Mouse (Mus musculus): ENCODE results near the gene Cttnbp2nl. TPM values are rescaled to one million over a fixed set of nuclear protein-coding genes. Genes with fewer than 3 reads are reported as not detected.
A peak's percentile ranks its signal among the peaks of the same experiment; 100 is the strongest.

Cttnbp2nl gene
- 24.1 and 26.8 TPM in 2 replicates for polyA plus RNA-seq (2015; fragmentation: Nextera tagmentation; extraction: Ambion mirVana)

GRCm38 (mm10) chr3:105052937-105053697 lies at the start of gene Cttnbp2nl:
Gene Cttnbp2nl, minus strand, starts transcription at chr3:105053146.
- Histone ChIP-seq H3K9me3 (no peaks in the 10 kb centered on the region), H3K4me3 (peak within 1 kb of the TSS; percentile 79), H3K9ac (peak within 1 kb of the TSS; percentile 94), H3K4me2 (peak within 1 kb of the TSS; percentile 87), H3K36me3 (no peaks in the 10 kb centered on the region), H3K27ac (replicated peaks) (peak within 1 kb of the TSS; percentile 95), H3K4me1 (peaks cover 63% of the 10 kb centered on the region), H3K27me3 (replicated peaks) (no peaks in the 10 kb centered on the region)
- WGBS = 1% methylated on average over 31 of the region's 31 CpGs
- ATAC-seq (ENCODE audit: extremely low read depth, insufficient number of reproducible peaks, low FRiP score, low TSS enrichment) = peak; percentile 86

- ATAC-seq (ENCODE audit: extremely low read depth, insufficient number of reproducible peaks, low FRiP score, low TSS enrichment) = no peak
- H3K9ac ChIP-seq = peak overlapping the region; percentile 58; the same call in 1 of the 2 replicates
- H3K9me3 ChIP-seq = no peaks in the 10 kb centered on the region
- H3K27ac ChIP-seq (replicated peaks) = peak overlapping the region; percentile 77
- no peaks in the 10 kb centered on the region for H3K27me3 ChIP-seq (replicated peaks)
- H3K4me3 ChIP-seq = no peak overlapping the region
- H3K4me1 ChIP-seq = peaks cover 22% of the 10 kb centered on the region
- H3K4me2 ChIP-seq = no peak overlapping the region
- 59% methylated on average over 4 of the region's 4 CpGs for WGBS
- no peaks in the 10 kb centered on the region for H3K36me3 ChIP-seq
Observed at GRCm38 (mm10) chr3:105100270-105100589, 47.3 kb upstream of the Cttnbp2nl start.

- Histone ChIP-seq H3K27ac (replicated peaks) (peak overlapping the region; percentile 77), H3K36me3 (no peaks in the 10 kb centered on the region), H3K9ac (peak overlapping the region; percentile 58), H3K4me1 (peaks cover 21% of the 10 kb centered on the region), H3K4me2 (peak overlapping the region; percentile 9; the same call in 1 of the 2 replicates), H3K9me3 (no peaks in the 10 kb centered on the region), H3K4me3 (no peak overlapping the region), H3K27me3 (replicated peaks) (no peaks in the 10 kb centered on the region)
- no peak for ATAC-seq (ENCODE audit: extremely low read depth, insufficient number of reproducible peaks, low FRiP score, low TSS enrichment)
- 20% methylated on average over 15 of the region's 15 CpGs for WGBS
Observed at GRCm38 (mm10) chr3:105099526-105100269, 46.8 kb upstream of the Cttnbp2nl start.

- ATAC-seq (ENCODE audit: extremely low read depth, insufficient number of reproducible peaks, low FRiP score, low TSS enrichment) = no peak; the same call in 1 of the 2 replicates
- WGBS = 73% methylated on average over 4 of the region's 4 CpGs
- H3K27ac ChIP-seq (replicated peaks) = no peak overlapping the region
Observed at GRCm38 (mm10) chr3:105097581-105097980, 44.6 kb upstream of the Cttnbp2nl start.

GRCm38 (mm10) chr3:105095026-105095425 lies 42.1 kb upstream of the Cttnbp2nl start:
- H3K4me3 ChIP-seq = no peak overlapping the region
- H3K4me1 ChIP-seq = peaks cover 14% of the 10 kb centered on the region
- ATAC-seq (ENCODE audit: extremely low read depth, insufficient number of reproducible peaks, low FRiP score, low TSS enrichment) = no peak
- H3K9ac ChIP-seq = no peak overlapping the region
- no peak overlapping the region for H3K4me2 ChIP-seq
- WGBS = 71% methylated on average over 5 of the region's 5 CpGs
- H3K9me3 ChIP-seq = no peaks in the 10 kb centered on the region
- no peak overlapping the region for H3K27ac ChIP-seq (replicated peaks)
- no peaks in the 10 kb centered on the region for H3K27me3 ChIP-seq (replicated peaks)
- no peaks in the 10 kb centered on the region for H3K36me3 ChIP-seq

More at GRCm38 (mm10) chr3:105097581-105097980, 44.6 kb upstream of the Cttnbp2nl start:
- H3K9me3 ChIP-seq = no peaks in the 10 kb centered on the region
- no peaks in the 10 kb centered on the region for H3K36me3 ChIP-seq
- no peak overlapping the region for H3K4me2 ChIP-seq
- no peak overlapping the region for H3K9ac ChIP-seq
- no peaks in the 10 kb centered on the region for H3K27me3 ChIP-seq (replicated peaks)
- H3K4me1 ChIP-seq = peaks cover 18% of the 10 kb centered on the region
- H3K4me3 ChIP-seq = no peak overlapping the region

- no peak for ATAC-seq (ENCODE audit: extremely low read depth, insufficient number of reproducible peaks, low FRiP score, low TSS enrichment)
- H3K27me3 ChIP-seq (replicated peaks) = no peaks in the 10 kb centered on the region
- H3K4me2 ChIP-seq = no peak overlapping the region
- no peak overlapping the region for H3K4me3 ChIP-seq
- H3K9me3 ChIP-seq = no peaks in the 10 kb centered on the region
- no peak overlapping the region for H3K27ac ChIP-seq (replicated peaks)
- no peaks in the 10 kb centered on the region for H3K36me3 ChIP-seq
- H3K4me1 ChIP-seq = peaks cover 9% of the 10 kb centered on the region
- 51% methylated on average over 2 of the region's 2 CpGs for WGBS
- no peak overlapping the region for H3K9ac ChIP-seq
Observed at GRCm38 (mm10) chr3:105094448-105094847, 41.5 kb upstream of the Cttnbp2nl start.

GRCm38 (mm10) chr3:105092721-105093505 lies 40.0 kb upstream of the Cttnbp2nl start:
- no peak for ATAC-seq (ENCODE audit: extremely low read depth, insufficient number of reproducible peaks, low FRiP score, low TSS enrichment)
- H3K4me2 ChIP-seq = no peak overlapping the region

GRCm38 (mm10) chr3:105090981-105091380 lies 38.0 kb upstream of the Cttnbp2nl start:
- no peak overlapping the region for H3K9ac ChIP-seq
- no peaks in the 10 kb centered on the region for H3K36me3 ChIP-seq
- H3K4me2 ChIP-seq = no peak overlapping the region
- H3K9me3 ChIP-seq = no peaks in the 10 kb centered on the region
- H3K4me1 ChIP-seq = peaks cover 6% of the 10 kb centered on the region
- 14% methylated on average over 3 of the region's 3 CpGs for WGBS
- peak; percentile 31; the same call in 1 of the 2 replicates for ATAC-seq (ENCODE audit: extremely low read depth, insufficient number of reproducible peaks, low FRiP score, low TSS enrichment)
- no peaks in the 10 kb centered on the region for H3K27me3 ChIP-seq (replicated peaks)
- no peak overlapping the region for H3K4me3 ChIP-seq
- H3K27ac ChIP-seq (replicated peaks) = no peak overlapping the region

More at GRCm38 (mm10) chr3:105092721-105093505, 40.0 kb upstream of the Cttnbp2nl start:
- Histone ChIP-seq H3K9ac (no peak overlapping the region), H3K4me1 (peaks cover 6% of the 10 kb centered on the region), H3K9me3 (no peaks in the 10 kb centered on the region), H3K27me3 (replicated peaks) (no peaks in the 10 kb centered on the region), H3K4me3 (no peak overlapping the region), H3K36me3 (no peaks in the 10 kb centered on the region), H3K27ac (replicated peaks) (no peak overlapping the region)
- 68% methylated on average over 11 of the region's 11 CpGs for WGBS

- no peak overlapping the region for H3K4me2 ChIP-seq
- no peak overlapping the region for H3K4me3 ChIP-seq
- H3K27me3 ChIP-seq (replicated peaks) = no peaks in the 10 kb centered on the region
- H3K27ac ChIP-seq (replicated peaks) = no peak overlapping the region
- H3K9ac ChIP-seq = no peak overlapping the region
- no peak for ATAC-seq (ENCODE audit: extremely low read depth, insufficient number of reproducible peaks, low FRiP score, low TSS enrichment)
- peaks cover 6% of the 10 kb centered on the region for H3K4me1 ChIP-seq
- WGBS = 83% methylated on average over 7 of the region's 7 CpGs
- no peaks in the 10 kb centered on the region for H3K9me3 ChIP-seq
- H3K36me3 ChIP-seq = no peaks in the 10 kb centered on the region
Observed at GRCm38 (mm10) chr3:105090147-105090546, 37.2 kb upstream of the Cttnbp2nl start.

- Histone ChIP-seq H3K4me1 (peaks cover 3% of the 10 kb centered on the region), H3K27me3 (replicated peaks) (no peaks in the 10 kb centered on the region), H3K4me2 (no peak overlapping the region), H3K9me3 (no peaks in the 10 kb centered on the region), H3K27ac (replicated peaks) (no peak overlapping the region), H3K4me3 (no peak overlapping the region), H3K9ac (no peak overlapping the region), H3K36me3 (no peaks in the 10 kb centered on the region)
- ATAC-seq (ENCODE audit: extremely low read depth, insufficient number of reproducible peaks, low FRiP score, low TSS enrichment) = no peak
- WGBS = 83% methylated on average over 2 of the region's 2 CpGs
Observed at GRCm38 (mm10) chr3:105088638-105089037, 35.7 kb upstream of the Cttnbp2nl start.

GRCm38 (mm10) chr3:105087344-105087743 lies 34.4 kb upstream of the Cttnbp2nl start:
- Histone ChIP-seq H3K9me3 (no peaks in the 10 kb centered on the region), H3K4me1 (no peaks in the 10 kb centered on the region), H3K36me3 (no peaks in the 10 kb centered on the region), H3K27me3 (replicated peaks) (no peaks in the 10 kb centered on the region), H3K4me3 (no peak overlapping the region), H3K27ac (replicated peaks) (0 out of 2 replicates have a peak overlapping the region, but pooled peaks have one; percentile 15), H3K9ac (no peak overlapping the region), H3K4me2 (no peak overlapping the region)
- 50% methylated on average over 3 of the region's 3 CpGs for WGBS
- ATAC-seq (ENCODE audit: extremely low read depth, insufficient number of reproducible peaks, low FRiP score, low TSS enrichment) = no peak

Measured in heart, embryonic 13.5 days (tissue).